Mouse (Mus musculus): ENCODE results near the gene Gm49661.

GRCm38 (mm10) chr8:84930582-84930981, 38.7 kb downstream of the Gm49661 start:
- TF ChIP-seq CTCF (IDR thresholded peaks at IDR 0.05; ENCODE audit: low read depth) (no peak), EP300 (optimal IDR thresholded peaks at IDR 0.05) (no peak)
